Mouse (Mus musculus) midbrain, embryonic 14.5 days (tissue): ENCODE results near the gene Prrx2. TPM values are rescaled to one million over a fixed set of nuclear protein-coding genes. Genes with fewer than 3 reads are reported as not detected.
A peak's percentile ranks its signal among the peaks of the same experiment; 100 is the strongest.

ENCODE experiments used
- ATAC-seq: fragments of 200-750 bp; cut with Nextera tagmentation; 2 replicates; pipeline ENCODE4 v1.8.0; 2017; ENCODE audit warnings: moderate number of reproducible peaks, moderate library complexity; ENCODE audit not compliant: low FRiP score, low TSS enrichment
- DNase-seq: peaks from one replicate; pipeline ENCODE4 v3.0.0-alpha.2; 2015
- H3K27ac ChIP-seq: fragments of 300-500 bp; sonication (generic); replicated peaks from 2 replicates; pipeline ENCODE4 v1.5.1; 2014; ENCODE audit warnings: mild to moderate bottlenecking, low read depth, low read length, moderate library complexity
- H3K27me3 ChIP-seq: fragments of 300-500 bp; sonication (generic); 2 replicates; pipeline ENCODE4 v1.6.1; 2014; ENCODE audit warnings: low read length, control low read depth, mixed read lengths; ENCODE audit not compliant: control insufficient read depth, insufficient read depth
- H3K36me3 ChIP-seq: fragments of 300-500 bp; sonication (generic); 2 replicates; pipeline ENCODE4 v1.6.1; 2014; ENCODE audit warnings: low read length, control low read depth; ENCODE audit not compliant: control insufficient read depth, insufficient read depth
- H3K4me1 ChIP-seq: fragments of 300-500 bp; sonication (generic); 2 replicates; pipeline ENCODE4 v1.6.1; 2014; ENCODE audit warnings: mild to moderate bottlenecking, antibody characterized with exemption, low read length, control low read depth; ENCODE audit not compliant: control insufficient read depth, insufficient read depth
- H3K4me2 ChIP-seq: fragments of 300-500 bp; sonication (generic); 2 replicates; pipeline ENCODE4 v1.6.1; 2014; ENCODE audit warnings: mild to moderate bottlenecking, low read length, moderate library complexity
- H3K4me3 ChIP-seq: fragments of 300-500 bp; sonication (generic); replicated peaks from 2 replicates; pipeline ENCODE4 v1.5.1; 2014; ENCODE audit warnings: low read depth, low read length
- H3K9ac ChIP-seq: fragments of 300-500 bp; sonication (generic); replicated peaks from 2 replicates; pipeline ENCODE4 v1.6.1; 2014; ENCODE audit warnings: mild to moderate bottlenecking, low read length, moderate library complexity
- H3K9me3 ChIP-seq: fragments of 300-500 bp; sonication (generic); 2 replicates; pipeline ENCODE4 v1.6.1; 2016; ENCODE audit warnings: low read length, control low read depth, mixed read lengths; ENCODE audit not compliant: control insufficient read depth
- WGBS: fragments of 180-500 bp; shearing (Covaris S2); extraction: QIAGEN DNeasy Blood & Tissue Kit; methylation state at CpG from one replicate; pipeline ENCODE4 v1.1.7; 2014; 5-methylcytosine and 5-hydroxymethylcytosine counted together
- polyA plus RNA-seq: library from polyadenylated mRNA; unstranded; fragments of >200 nt; fragmentation: Nextera tagmentation; extraction: Ambion mirVana; gene quantifications from 2 replicates; pipeline ENCODE4 v1.2.1, GENCODE M21; 2014

The Prrx2 gene
- polyA plus RNA-seq, 1 experiment from 2014 or later = 2.2 TPM

GRCm38 (mm10) chr2:30848184-30848583 lies 13.4 kb downstream of the Prrx2 start:
- Histone ChIP-seq H3K9me3 (no peaks in the 10 kb centered on the region), H3K36me3 (no peaks in the 10 kb centered on the region), H3K4me1 (peaks cover 15% of the 10 kb centered on the region; the same call in 1 of the 2 replicates), H3K4me3 (no peak overlapping the region), H3K9ac (no peak overlapping the region), H3K27ac (no peak overlapping the region), H3K4me2 (no peak overlapping the region), H3K27me3 (peaks cover 27% of the 10 kb centered on the region)
- ATAC-seq (no peak), DNase-seq (no peak)
- 70% methylated on average over 8 of the region's 8 CpGs for WGBS

GRCm38 (mm10) chr2:30850581-30850980 lies 15.8 kb downstream of the Prrx2 start:
- no peak for DNase-seq
- H3K4me2 ChIP-seq = no peak overlapping the region

GRCm38 (mm10) chr2:30852771-30853313 lies 18.1 kb downstream of the Prrx2 start:
- ATAC-seq (no peak), DNase-seq (peak; percentile 28)
- Histone ChIP-seq H3K27ac (0 out of 2 replicates have a peak overlapping the region, but pooled peaks have one; percentile 37), H3K4me1 (peaks cover 9% of the 10 kb centered on the region; the same call in 1 of the 2 replicates), H3K4me3 (no peak overlapping the region), H3K36me3 (no peaks in the 10 kb centered on the region), H3K27me3 (no peaks in the 10 kb centered on the region), H3K9ac (no peak overlapping the region), H3K4me2 (no peak overlapping the region), H3K9me3 (no peaks in the 10 kb centered on the region)
- WGBS = 42% methylated on average over 20 of the region's 20 CpGs

More at GRCm38 (mm10) chr2:30850581-30850980, 15.8 kb downstream of the Prrx2 start:
- Histone ChIP-seq H3K36me3 (no peaks in the 10 kb centered on the region), H3K27me3 (peaks cover 8% of the 10 kb centered on the region; the same call in 1 of the 2 replicates), H3K9me3 (no peaks in the 10 kb centered on the region), H3K4me3 (no peak overlapping the region), H3K4me1 (peaks cover 8% of the 10 kb centered on the region; the same call in 1 of the 2 replicates), H3K27ac (no peak overlapping the region), H3K9ac (no peak overlapping the region)
- WGBS = 64% methylated on average over 6 of the region's 6 CpGs
- no peak for ATAC-seq

- no peak for ATAC-seq
- H3K27ac ChIP-seq = no peak overlapping the region
- no peak overlapping the region for H3K9ac ChIP-seq
- H3K9me3 ChIP-seq = no peaks in the 10 kb centered on the region
- no peak overlapping the region for H3K4me2 ChIP-seq
- peaks cover 9% of the 10 kb centered on the region; the same call in 1 of the 2 replicates for H3K4me1 ChIP-seq
- DNase-seq = peak; percentile 65
- WGBS = 43% methylated on average over 6 of the region's 6 CpGs
- no peaks in the 10 kb centered on the region for H3K27me3 ChIP-seq
- no peaks in the 10 kb centered on the region for H3K36me3 ChIP-seq
- H3K4me3 ChIP-seq = no peak overlapping the region
Measured at GRCm38 (mm10) chr2:30857076-30857475, 22.3 kb downstream of the Prrx2 start.

GRCm38 (mm10) chr2:30859782-30860181 lies 25.0 kb downstream of the Prrx2 start:
- DNase-seq (no peak), ATAC-seq (no peak)
- no peak overlapping the region for H3K4me3 ChIP-seq
- peaks cover 10% of the 10 kb centered on the region; the same call in 1 of the 2 replicates for H3K27me3 ChIP-seq
- no peak overlapping the region for H3K27ac ChIP-seq
- 86% methylated on average over 5 of the region's 5 CpGs for WGBS
- no peaks in the 10 kb centered on the region for H3K9me3 ChIP-seq
- H3K4me2 ChIP-seq = no peak overlapping the region
- no peak overlapping the region for H3K9ac ChIP-seq
- H3K4me1 ChIP-seq = 0 out of 2 replicates have a peak, but pooled peaks cover 3% of the 10 kb centered on the region
- H3K36me3 ChIP-seq = no peaks in the 10 kb centered on the region

- Histone ChIP-seq H3K27me3 (peaks cover 15% of the 10 kb centered on the region; the same call in 1 of the 2 replicates), H3K9ac (no peak overlapping the region)
- 78% methylated on average over 4 of the region's 4 CpGs for WGBS
Measured at GRCm38 (mm10) chr2:30862081-30862480, 27.3 kb downstream of the Prrx2 start.

GRCm38 (mm10) chr2:30863574-30863973 lies 28.8 kb downstream of the Prrx2 start:
- Histone ChIP-seq H3K9me3 (no peaks in the 10 kb centered on the region), H3K27me3 (peaks cover 15% of the 10 kb centered on the region; the same call in 1 of the 2 replicates), H3K36me3 (no peaks in the 10 kb centered on the region), H3K4me1 (0 out of 2 replicates have a peak, but pooled peaks cover 4% of the 10 kb centered on the region), H3K4me3 (no peak overlapping the region), H3K27ac (no peak overlapping the region), H3K4me2 (no peak overlapping the region), H3K9ac (no peak overlapping the region)
- ATAC-seq (no peak), DNase-seq (no peak)
- 91% methylated on average over 9 of the region's 9 CpGs for WGBS

More at GRCm38 (mm10) chr2:30862081-30862480, 27.3 kb downstream of the Prrx2 start:
- Histone ChIP-seq H3K27ac (no peak overlapping the region), H3K4me2 (no peak overlapping the region), H3K9me3 (no peaks in the 10 kb centered on the region), H3K4me3 (no peak overlapping the region), H3K36me3 (no peaks in the 10 kb centered on the region), H3K4me1 (0 out of 2 replicates have a peak, but pooled peaks cover 4% of the 10 kb centered on the region)
- ATAC-seq = no peak
- DNase-seq = no peak

GRCm38 (mm10) chr2:30864968-30865381 lies 30.2 kb downstream of the Prrx2 start:
- WGBS = 2% methylated on average over 35 of the region's 35 CpGs

GRCm38 (mm10) chr2:30865426-30865825 lies 30.7 kb downstream of the Prrx2 start:
- WGBS = 48% methylated on average over 3 of the region's 3 CpGs
- Histone ChIP-seq H3K4me1 (0 out of 2 replicates have a peak, but pooled peaks cover 4% of the 10 kb centered on the region), H3K36me3 (no peaks in the 10 kb centered on the region), H3K4me2 (no peak overlapping the region; the same call in 1 of the 2 replicates), H3K9me3 (no peaks in the 10 kb centered on the region), H3K4me3 (no peak overlapping the region), H3K9ac (no peak overlapping the region), H3K27ac (no peak overlapping the region), H3K27me3 (peaks cover 15% of the 10 kb centered on the region; the same call in 1 of the 2 replicates)
- ATAC-seq (no peak), DNase-seq (no peak)

More at GRCm38 (mm10) chr2:30864968-30865381, 30.2 kb downstream of the Prrx2 start:
- peak overlapping the region; percentile 50 for H3K4me2 ChIP-seq
- peak overlapping the region; percentile 23; the same call in 1 of the 2 replicates for H3K4me3 ChIP-seq
- 0 out of 2 replicates have a peak, but pooled peaks cover 4% of the 10 kb centered on the region for H3K4me1 ChIP-seq
- peak overlapping the region; percentile 23; the same call in 1 of the 2 replicates for H3K9ac ChIP-seq
- no peaks in the 10 kb centered on the region for H3K36me3 ChIP-seq
- H3K9me3 ChIP-seq = no peaks in the 10 kb centered on the region
- peaks cover 15% of the 10 kb centered on the region; the same call in 1 of the 2 replicates for H3K27me3 ChIP-seq
- ATAC-seq (no peak), DNase-seq (peak; percentile 24)
- no peak overlapping the region for H3K27ac ChIP-seq
